Mouse (Mus musculus) lung, adult 2 months (tissue): ENCODE data around the gene Gpank1.

Source experiments
- CTCF ChIP-seq: fragments of 200-500 bp; IDR thresholded peaks from 2 replicates; pipeline ENCODE4 v1.5.1; 2011; ENCODE audit warnings: mild to moderate bottlenecking, low read length, control low read depth; ENCODE audit not compliant: insufficient read depth
- POLR2A ChIP-seq: fragments of 200-500 bp; IDR thresholded peaks from 2 replicates; pipeline ENCODE4 v1.6.1; 2011; ENCODE audit warnings: low read depth, mild to moderate bottlenecking, control low read depth, low read length, borderline replicate concordance; ENCODE audit errors: extremely low read depth

- TF ChIP-seq CTCF (no peak), POLR2A (no peak)
Observed at GRCm38 (mm10) chr17:35155451-35155850, 34.2 kb downstream of the Gpank1 start.
